Mouse (Mus musculus) intestine, embryonic 14.5 days (tissue): Measurements from ENCODE around the gene Phlda3. TPM values are rescaled to one million over a fixed set of nuclear protein-coding genes. Genes with fewer than 3 reads are reported as not detected.

ENCODE experiments used
- ATAC-seq: fragments of 200-750 bp; cut with Nextera tagmentation; replicated peaks from 2 replicates; pipeline ENCODE4 v1.8.0; 2017; ENCODE audit warnings: low read depth, moderate number of reproducible peaks, moderate TSS enrichment, moderate library complexity; ENCODE audit not compliant: low FRiP score, low TSS enrichment
- DNase-seq: peaks from one replicate; pipeline ENCODE4 v3.0.0-alpha.2; 2018; ENCODE audit warnings: low spot score
- H3K27ac ChIP-seq: fragments of 300-500 bp; sonication (generic); 2 replicates; pipeline ENCODE4 v1.5.1; 2014; ENCODE audit warnings: low read depth, mild to moderate bottlenecking, control low read depth
- H3K27me3 ChIP-seq: fragments of 300-500 bp; sonication (generic); replicated peaks from 2 replicates; pipeline ENCODE4 v1.6.1; 2014; ENCODE audit warnings: low read length, control low read depth; ENCODE audit not compliant: control insufficient read depth, insufficient read depth
- H3K36me3 ChIP-seq: fragments of 300-500 bp; sonication (generic); 2 replicates; pipeline ENCODE4 v1.6.1; 2014; ENCODE audit warnings: low read length, control low read depth; ENCODE audit not compliant: control insufficient read depth, insufficient read depth
- H3K4me1 ChIP-seq: fragments of 300-500 bp; sonication (generic); replicated peaks from 2 replicates; pipeline ENCODE4 v1.6.1; 2014; ENCODE audit warnings: low read length, control low read depth, mixed read lengths; ENCODE audit not compliant: control insufficient read depth, insufficient read depth
- H3K4me2 ChIP-seq: fragments of 300-500 bp; sonication (generic); 2 replicates; pipeline ENCODE4 v1.6.1; 2014; ENCODE audit warnings: low read length
- H3K4me3 ChIP-seq: fragments of 300-500 bp; sonication (generic); 2 replicates; pipeline ENCODE4 v1.5.1; 2014; ENCODE audit warnings: low read depth, low read length, control low read depth, mixed read lengths
- H3K9ac ChIP-seq: fragments of 300-500 bp; sonication (generic); 2 replicates; pipeline ENCODE4 v1.6.1; 2014; ENCODE audit warnings: mild to moderate bottlenecking, low read length
- H3K9me3 ChIP-seq: fragments of 300-500 bp; sonication (generic); 2 replicates; pipeline ENCODE4 v1.6.1; 2016; ENCODE audit warnings: low read length, control low read depth; ENCODE audit not compliant: control insufficient read depth
- WGBS: fragments of 180-500 bp; shearing (Covaris S2); extraction: QIAGEN DNeasy Blood & Tissue Kit; methylation state at CpG from one replicate; pipeline ENCODE4 v1.1.7; 2014; 5-methylcytosine and 5-hydroxymethylcytosine counted together
- polyA plus RNA-seq: library from polyadenylated mRNA; unstranded; fragments of >200 nt; fragmentation: Nextera tagmentation; extraction: Ambion mirVana; gene quantifications from 2 replicates; pipeline ENCODE4 v1.2.1, GENCODE M21; 2014

Gene Phlda3
- polyA plus RNA-seq, 1 experiment from 2014 or later = 56.0 TPM

GRCm38 (mm10) chr1:135764206-135764528, 1.8 kb upstream of the Phlda3 start:
- DNase-seq (no peak), ATAC-seq (no peak)
- Histone ChIP-seq H3K4me1 (peaks cover 16% of the 10 kb centered on the region), H3K9me3 (no peaks in the 10 kb centered on the region), H3K27me3 (no peaks in the 10 kb centered on the region), H3K4me3 (no peak overlapping the region), H3K9ac (no peak overlapping the region), H3K36me3 (peaks cover 8% of the 10 kb centered on the region), H3K4me2 (no peak overlapping the region), H3K27ac (0 out of 2 replicates have a peak overlapping the region, but pooled peaks have one; percentile 4)
- WGBS = 40% methylated on average over 2 of the region's 2 CpGs

DNA sequence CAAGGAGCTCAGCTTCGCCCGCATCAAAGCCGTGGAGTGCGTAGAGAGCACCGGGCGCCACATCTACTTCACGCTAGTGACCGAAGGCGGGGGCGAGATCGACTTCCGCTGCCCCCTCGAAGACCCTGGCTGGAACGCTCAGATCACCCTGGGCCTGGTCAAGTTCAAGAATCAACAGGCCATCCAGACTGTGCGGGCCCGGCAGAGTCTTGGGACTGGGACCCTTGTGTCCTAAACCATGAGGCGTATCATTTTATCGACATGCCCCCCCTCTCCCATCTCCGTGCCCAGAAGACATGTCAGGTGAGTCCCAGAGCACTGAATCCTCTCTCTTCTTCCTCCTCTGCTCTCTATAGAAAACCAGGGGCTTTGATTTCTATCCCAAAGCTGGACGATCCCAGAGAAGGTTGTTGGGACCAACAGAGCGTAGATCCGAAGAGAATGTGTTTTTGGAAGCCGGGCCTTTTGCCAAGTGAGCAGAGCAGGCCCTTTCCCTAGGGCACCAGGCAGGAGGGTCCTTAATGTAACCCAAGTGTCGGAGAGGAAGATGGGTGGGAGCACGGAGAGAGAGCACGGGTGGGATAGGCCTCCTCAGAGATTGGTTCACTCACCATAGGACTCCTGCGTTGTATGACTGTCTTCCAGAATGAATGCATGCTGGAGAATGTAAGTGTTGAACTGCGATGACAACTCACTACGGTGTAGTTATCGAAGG, 830 bp downstream of the Phlda3 start:
- 13% methylated on average over 30 of the region's 30 CpGs for WGBS
- ATAC-seq (0 out of 2 replicates have a peak, but pooled peaks have one; percentile 7), DNase-seq (peak; percentile 68)
- H3K36me3 ChIP-seq = peaks cover 15% of the 10 kb centered on the region
- peak overlapping the region; percentile 90 for H3K9ac ChIP-seq
- peaks cover 25% of the 10 kb centered on the region for H3K4me1 ChIP-seq
- H3K4me3 ChIP-seq = peak overlapping the region; percentile 70
- peak overlapping the region; percentile 62 for H3K4me2 ChIP-seq
- no peaks in the 10 kb centered on the region for H3K27me3 ChIP-seq
- H3K27ac ChIP-seq = peak overlapping the region; percentile 92
- no peaks in the 10 kb centered on the region for H3K9me3 ChIP-seq

GRCm38 (mm10) chr1:135767324-135767890, 1.5 kb downstream of the Phlda3 start:
- H3K4me1 ChIP-seq = peaks cover 25% of the 10 kb centered on the region
- WGBS = 66% methylated on average over 4 of the region's 4 CpGs
- peak overlapping the region; percentile 70 for H3K4me3 ChIP-seq
- ATAC-seq (no peak), DNase-seq (no peak)
- H3K4me2 ChIP-seq = peak overlapping the region; percentile 62
- H3K36me3 ChIP-seq = peaks cover 15% of the 10 kb centered on the region
- no peaks in the 10 kb centered on the region for H3K9me3 ChIP-seq
- peak overlapping the region; percentile 90 for H3K9ac ChIP-seq
- no peaks in the 10 kb centered on the region for H3K27me3 ChIP-seq
- no peak overlapping the region for H3K27ac ChIP-seq

- ATAC-seq (no peak), DNase-seq (no peak)
- no peak overlapping the region for H3K4me3 ChIP-seq
- H3K27me3 ChIP-seq = no peaks in the 10 kb centered on the region
- H3K27ac ChIP-seq = no peak overlapping the region
- H3K36me3 ChIP-seq = peaks cover 15% of the 10 kb centered on the region
- H3K9ac ChIP-seq = no peak overlapping the region
- H3K4me2 ChIP-seq = peak overlapping the region; percentile 62; the same call in 1 of the 2 replicates
- 87% methylated on average over 2 of the region's 2 CpGs for WGBS
- peaks cover 25% of the 10 kb centered on the region for H3K4me1 ChIP-seq
- no peaks in the 10 kb centered on the region for H3K9me3 ChIP-seq
These were observed 2.5 kb downstream of the Phlda3 start for GRCm38 (mm10) chr1:135768400-135768799.

DNA sequence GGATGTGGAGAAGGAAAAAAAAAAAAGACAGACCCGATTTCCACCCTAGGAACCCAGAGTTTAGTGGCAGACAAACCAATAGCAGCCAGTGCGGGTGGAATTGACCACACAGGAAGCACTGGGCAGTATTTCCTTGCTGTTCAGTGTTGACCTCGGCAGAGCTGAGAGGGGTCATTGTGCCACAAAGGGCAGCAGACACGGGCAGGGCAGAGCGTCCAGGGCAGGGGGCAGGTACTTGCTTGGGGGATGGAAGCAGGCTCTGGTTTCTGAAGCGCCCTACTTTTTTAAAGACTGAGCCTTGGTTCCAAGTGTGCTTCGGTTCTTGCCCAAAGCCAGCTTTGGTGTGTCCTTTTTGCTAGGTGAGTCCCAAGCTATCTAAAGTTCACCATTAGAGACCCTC, 4.3 kb downstream of the Phlda3 start:
- DNase-seq (no peak), ATAC-seq (no peak)
- no peak overlapping the region for H3K27ac ChIP-seq
- H3K9ac ChIP-seq = no peak overlapping the region
- no peaks in the 10 kb centered on the region for H3K9me3 ChIP-seq
- 66% methylated on average over 7 of the region's 7 CpGs for WGBS
- H3K4me3 ChIP-seq = no peak overlapping the region
- H3K27me3 ChIP-seq = no peaks in the 10 kb centered on the region
- H3K36me3 ChIP-seq = peaks cover 15% of the 10 kb centered on the region
- no peak overlapping the region for H3K4me2 ChIP-seq
- H3K4me1 ChIP-seq = peaks cover 25% of the 10 kb centered on the region

GRCm38 (mm10) chr1:135770896-135771572, 5.1 kb downstream of the Phlda3 start:
- ATAC-seq = no peak

DNA sequence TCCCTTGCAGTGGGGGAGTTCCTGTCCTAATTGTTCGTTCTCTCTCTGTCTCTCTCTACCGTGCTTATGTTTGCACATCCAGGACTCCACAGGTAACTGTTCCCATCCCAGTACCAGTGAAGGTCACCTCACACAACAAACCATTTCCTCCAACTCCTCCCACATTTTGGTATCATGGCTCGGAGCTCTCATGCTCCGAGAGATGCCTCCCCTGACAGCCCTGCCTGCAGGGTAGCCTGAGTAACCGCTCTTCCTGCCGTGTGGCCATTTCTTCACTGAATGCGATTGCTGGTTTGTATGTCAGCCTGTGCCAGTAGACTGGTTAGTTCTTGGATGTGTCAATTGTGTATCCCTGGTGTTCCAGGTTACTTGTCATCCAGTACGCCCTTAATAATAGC, 5.7 kb downstream of the Phlda3 start:
- Histone ChIP-seq H3K27ac (no peak overlapping the region), H3K4me2 (no peak overlapping the region), H3K27me3 (no peaks in the 10 kb centered on the region), H3K4me3 (no peak overlapping the region), H3K9me3 (no peaks in the 10 kb centered on the region), H3K36me3 (peaks cover 15% of the 10 kb centered on the region), H3K4me1 (peaks cover 21% of the 10 kb centered on the region), H3K9ac (no peak overlapping the region)
- ATAC-seq (no peak), DNase-seq (no peak)
- 71% methylated on average over 8 of the region's 8 CpGs for WGBS

More at GRCm38 (mm10) chr1:135770896-135771572, 5.1 kb downstream of the Phlda3 start:
- Histone ChIP-seq H3K36me3 (peaks cover 15% of the 10 kb centered on the region), H3K27me3 (no peaks in the 10 kb centered on the region), H3K4me1 (peaks cover 19% of the 10 kb centered on the region), H3K9ac (no peak overlapping the region), H3K4me2 (no peak overlapping the region), H3K9me3 (no peaks in the 10 kb centered on the region), H3K27ac (no peak overlapping the region), H3K4me3 (no peak overlapping the region)
- 56% methylated on average over 12 of the region's 12 CpGs for WGBS
- DNase-seq = no peak

DNA sequence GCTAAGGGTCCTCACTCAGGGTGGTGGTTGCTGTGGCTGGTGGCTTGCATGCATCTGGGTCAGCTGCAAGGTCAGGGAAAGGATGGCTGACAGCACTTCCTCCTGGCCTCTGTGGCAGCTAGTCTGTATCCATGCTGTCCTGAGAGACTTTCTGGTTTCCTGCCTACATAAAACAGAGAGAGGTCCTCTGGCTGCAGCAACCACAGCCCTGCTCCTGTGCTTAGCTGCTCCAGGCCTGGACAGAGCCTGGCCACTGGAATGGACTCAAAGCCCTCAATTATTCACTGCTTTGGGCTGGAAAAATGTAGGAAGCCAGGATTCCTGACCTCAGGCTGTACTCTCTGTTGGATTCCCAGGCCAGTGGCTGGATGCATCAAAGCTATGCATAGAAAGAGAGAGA, 10.7 kb downstream of the Phlda3 start:
- Histone ChIP-seq H3K36me3 (no peaks in the 10 kb centered on the region), H3K27me3 (no peaks in the 10 kb centered on the region), H3K9ac (no peak overlapping the region), H3K4me3 (no peak overlapping the region), H3K4me1 (peaks cover 16% of the 10 kb centered on the region), H3K27ac (no peak overlapping the region), H3K9me3 (no peaks in the 10 kb centered on the region), H3K4me2 (no peak overlapping the region)
- ATAC-seq (no peak), DNase-seq (no peak)
